Mouse (Mus musculus) ovary, adult 2 months (tissue): ENCODE measurements around the gene Cep68. TPM values are rescaled to one million over a fixed set of nuclear protein-coding genes. Genes with fewer than 3 reads are reported as not detected.

ENCODE experiments used
- polyA plus RNA-seq: library from polyadenylated mRNA; depleted of rRNA; stranded (reverse); fragments of >200 nt; gene quantifications from 2 replicates; pipeline ENCODE4 v1.2.3, GENCODE M21; 2012; rRNA removed

The Cep68 gene
- polyA plus RNA-seq = 27.1 and 31.8 TPM in 2 replicates

GRCm38 (mm10) chr11:20249296-20250110 is at the start of gene Cep68:
Gene Cep68, minus strand, starts transcription at chr11:20249429.

GRCm38 (mm10) chr11:20200713-20201575 is 48.3 kb downstream of the Cep68 start, which contains the start of gene Rab1a:
Gene Rab1a, plus strand, starts transcription at chr11:20201432.

Other genes with a start within 250 kb of the Cep68 start
- gene Actr2, start 136.5 kb downstream of the Cep68 start, polyA plus RNA-seq = 8.4 and 10.3 TPM in 2 replicates
- gene Rab1a, start 48.0 kb downstream of the Cep68 start, polyA plus RNA-seq = 38.1 and 49.5 TPM in 2 replicates
- 4.3 and 5.3 TPM in 2 replicates for gene Slc1a4, start 83.3 kb upstream of the Cep68 start, polyA plus RNA-seq